Mouse (Mus musculus) myocyte (in vitro differentiated cells): ENCODE data around the gene Gm14137. TPM values are rescaled to one million over a fixed set of nuclear protein-coding genes. Genes with fewer than 3 reads are reported as not detected.

Experiments
- H3K27me3 ChIP-seq: one replicate; pipeline ENCODE4 v1.6.1; 2011; ENCODE audit not compliant: control insufficient read depth, insufficient read depth, insufficient read length
- H3K36me3 ChIP-seq: one replicate; pipeline ENCODE4 v1.6.1; 2011; ENCODE audit not compliant: control insufficient read depth, insufficient read depth
- H3K4me2 ChIP-seq: one replicate; pipeline ENCODE4 v1.6.1; 2011; ENCODE audit warnings: low read depth, control low read depth
- H3K4me3 ChIP-seq: one replicate; pipeline ENCODE4 v1.5.1; 2011; ENCODE audit warnings: mild to moderate bottlenecking, control low read depth, moderate library complexity
- H3K79me2 ChIP-seq: one replicate; pipeline ENCODE4 v1.6.1; 2011; ENCODE audit not compliant: control insufficient read depth, insufficient read depth
- H3ac ChIP-seq: one replicate; pipeline ENCODE4 v1.6.1; 2011; ENCODE audit not compliant: control insufficient read depth, insufficient read length
- CEBPB ChIP-seq: IDR thresholded peaks from 2 replicates; pipeline ENCODE4 v1.6.1; 2011; ENCODE audit warnings: mild to moderate bottlenecking, moderate library complexity; ENCODE audit not compliant: poor library complexity, insufficient read depth, severe bottlenecking
- E2F4 ChIP-seq: IDR thresholded peaks from one replicate; pipeline ENCODE4 v1.6.1; 2011; ENCODE audit warnings: mild to moderate bottlenecking, control low read depth, moderate library complexity; ENCODE audit not compliant: insufficient read depth
- MAX ChIP-seq: IDR thresholded peaks from one replicate; pipeline ENCODE4 v1.6.1; 2011; ENCODE audit warnings: low read depth, mild to moderate bottlenecking, control low read depth
- MYOD1 ChIP-seq, 3 experiments: IDR thresholded peaks; one replicate each; pipeline ENCODE4 v1.6.1; 2011; ENCODE audit warnings: control low read depth in 2 of 3, low read depth in 2 of 3, mild to moderate bottlenecking in 2 of 3, moderate library complexity in 1 of 3; ENCODE audit not compliant: insufficient read length in 2 of 3, control insufficient read depth in 1 of 3
- MYOG ChIP-seq, 3 experiments: IDR thresholded peaks; one replicate each; pipeline ENCODE4 v1.6.1; 2011; ENCODE audit warnings: control low read depth in 2 of 3, low read depth in 2 of 3, mild to moderate bottlenecking in 2 of 3; ENCODE audit not compliant: insufficient read length in 2 of 3, control insufficient read depth in 1 of 3, insufficient read depth in 1 of 3
- POLR2A ChIP-seq: IDR thresholded peaks from one replicate; pipeline ENCODE4 v1.6.1; 2011; ENCODE audit warnings: low read depth, mild to moderate bottlenecking, control low read depth, moderate library complexity; ENCODE audit not compliant: insufficient read length
- POLR2AphosphoS2 ChIP-seq: IDR thresholded peaks from one replicate; pipeline ENCODE4 v1.6.1; 2011; ENCODE audit warnings: low read depth, control low read depth; ENCODE audit not compliant: insufficient read length
- REST ChIP-seq: IDR thresholded peaks from one replicate; pipeline ENCODE4 v1.6.1; 2011; ENCODE audit warnings: mild to moderate bottlenecking, control low read depth, moderate library complexity; ENCODE audit not compliant: insufficient read depth, insufficient read length
- SRF ChIP-seq: IDR thresholded peaks from one replicate; pipeline ENCODE4 v1.6.1; 2011; ENCODE audit warnings: low read depth; ENCODE audit not compliant: control insufficient read depth, insufficient read length
- TCF12 ChIP-seq: IDR thresholded peaks from one replicate; pipeline ENCODE4 v1.6.1; 2011; ENCODE audit warnings: mild to moderate bottlenecking, control low read depth; ENCODE audit not compliant: poor library complexity, insufficient read depth, severe bottlenecking
- TCF3 ChIP-seq: IDR thresholded peaks from one replicate; pipeline ENCODE4 v1.6.1; 2011; ENCODE audit warnings: low read depth, control low read depth; ENCODE audit not compliant: insufficient read length
- USF1 ChIP-seq: IDR thresholded peaks from one replicate; pipeline ENCODE4 v1.6.1; 2011; ENCODE audit warnings: low read depth, mild to moderate bottlenecking, control low read depth, moderate library complexity
- polyA plus RNA-seq: library from polyadenylated mRNA; unstranded; fragments of >200 nt; fragmentation: generic; extraction: Trizol; gene quantifications from one replicate; pipeline ENCODE4 v1.2.1, GENCODE M21; 2012; ENCODE audit warnings: missing spikeins

Gm14137 gene
- polyA plus RNA-seq, 1 experiment: 6.3 TPM

- Histone ChIP-seq H3K4me3 (no peak overlapping the region), H3K36me3 (no peaks in the 10 kb centered on the region), H3K27me3 (no peaks in the 10 kb centered on the region), H3K79me2 (no peaks in the 10 kb centered on the region), H3ac (no peak overlapping the region), H3K4me2 (no peak overlapping the region)
- TF ChIP-seq E2F4 (no peak), MYOD1 (IDR thresholded peaks at IDR 0.05; ENCODE audit: control insufficient read depth in 1 of 3, insufficient read length in 2 of 3, low read depth in 2 of 3) (no peak), POLR2AphosphoS2 (no peak), REST (no peak), SRF (no peak), CEBPB (no peak), MYOG (IDR thresholded peaks at IDR 0.05; ENCODE audit: control insufficient read depth in 1 of 3, insufficient read depth in 1 of 3, insufficient read length in 2 of 3, low read depth in 2 of 3) (no peak), USF1 (no peak), POLR2A (no peak), MAX (no peak), TCF3 (no peak), TCF12 (no peak)
These were observed 11.2 kb upstream of the Gm14137 start for GRCm38 (mm10) chr2:119163135-119163534.

DNA sequence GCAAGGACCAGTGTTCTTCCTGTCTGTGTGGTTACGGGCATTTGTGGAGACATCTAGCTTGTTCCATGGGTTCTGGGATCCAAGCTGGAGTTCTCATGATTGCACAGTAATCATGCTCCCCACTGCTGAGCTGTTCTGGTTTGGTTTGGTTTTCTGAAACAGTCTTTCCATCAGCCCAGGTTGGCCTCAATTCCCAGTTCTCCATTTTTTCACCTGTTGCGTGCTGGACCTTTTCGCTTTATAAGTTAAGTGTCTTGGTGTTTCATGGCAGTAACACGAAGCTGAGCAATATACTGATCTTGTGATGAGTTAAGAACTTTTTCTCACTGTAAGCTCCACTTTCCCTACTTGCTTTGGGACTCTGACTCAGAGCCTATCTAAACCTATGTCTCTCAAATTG is 10.3 kb upstream of the Gm14137 start:
- Histone ChIP-seq H3K4me2 (no peak overlapping the region), H3K79me2 (no peaks in the 10 kb centered on the region), H3K27me3 (no peaks in the 10 kb centered on the region), H3K36me3 (no peaks in the 10 kb centered on the region), H3K4me3 (no peak overlapping the region), H3ac (no peak overlapping the region)
- no peak for TF ChIP-seq E2F4
- no peak for TF ChIP-seq POLR2AphosphoS2
- TF ChIP-seq REST: no peak
- TF ChIP-seq POLR2A: no peak
- TF ChIP-seq TCF12: no peak
- TF ChIP-seq USF1: no peak
- TF ChIP-seq MYOG (IDR thresholded peaks at IDR 0.05; ENCODE audit: control insufficient read depth in 1 of 3, insufficient read depth in 1 of 3, insufficient read length in 2 of 3, low read depth in 2 of 3): no peak
- TF ChIP-seq CEBPB: no peak
- TF ChIP-seq SRF: no peak
- TF ChIP-seq MAX: no peak
- TF ChIP-seq TCF3: no peak
- no peak for TF ChIP-seq MYOD1 (IDR thresholded peaks at IDR 0.05; ENCODE audit: control insufficient read depth in 1 of 3, insufficient read length in 2 of 3, low read depth in 2 of 3)

GRCm38 (mm10) chr2:119165401-119165800 is 8.9 kb upstream of the Gm14137 start:
- no peak overlapping the region for H3K4me2 ChIP-seq
- H3K79me2 ChIP-seq: no peaks in the 10 kb centered on the region
- no peak for TF ChIP-seq SRF
- TF ChIP-seq REST: no peak
- TF ChIP-seq POLR2AphosphoS2: no peak
- no peak for TF ChIP-seq MYOG (IDR thresholded peaks at IDR 0.05; ENCODE audit: control insufficient read depth in 1 of 3, insufficient read depth in 1 of 3, insufficient read length in 2 of 3, low read depth in 2 of 3)
- no peak for TF ChIP-seq POLR2A
- no peak for TF ChIP-seq TCF12
- no peak for TF ChIP-seq MYOD1 (IDR thresholded peaks at IDR 0.05; ENCODE audit: control insufficient read depth in 1 of 3, insufficient read length in 2 of 3, low read depth in 2 of 3)
- TF ChIP-seq TCF3: no peak
- no peak for TF ChIP-seq CEBPB
- no peak for TF ChIP-seq E2F4
- no peak for TF ChIP-seq MAX
- no peak for TF ChIP-seq USF1
- no peak overlapping the region for H3ac ChIP-seq
- no peaks in the 10 kb centered on the region for H3K27me3 ChIP-seq
- H3K36me3 ChIP-seq: no peaks in the 10 kb centered on the region
- no peak overlapping the region for H3K4me3 ChIP-seq

DNA sequence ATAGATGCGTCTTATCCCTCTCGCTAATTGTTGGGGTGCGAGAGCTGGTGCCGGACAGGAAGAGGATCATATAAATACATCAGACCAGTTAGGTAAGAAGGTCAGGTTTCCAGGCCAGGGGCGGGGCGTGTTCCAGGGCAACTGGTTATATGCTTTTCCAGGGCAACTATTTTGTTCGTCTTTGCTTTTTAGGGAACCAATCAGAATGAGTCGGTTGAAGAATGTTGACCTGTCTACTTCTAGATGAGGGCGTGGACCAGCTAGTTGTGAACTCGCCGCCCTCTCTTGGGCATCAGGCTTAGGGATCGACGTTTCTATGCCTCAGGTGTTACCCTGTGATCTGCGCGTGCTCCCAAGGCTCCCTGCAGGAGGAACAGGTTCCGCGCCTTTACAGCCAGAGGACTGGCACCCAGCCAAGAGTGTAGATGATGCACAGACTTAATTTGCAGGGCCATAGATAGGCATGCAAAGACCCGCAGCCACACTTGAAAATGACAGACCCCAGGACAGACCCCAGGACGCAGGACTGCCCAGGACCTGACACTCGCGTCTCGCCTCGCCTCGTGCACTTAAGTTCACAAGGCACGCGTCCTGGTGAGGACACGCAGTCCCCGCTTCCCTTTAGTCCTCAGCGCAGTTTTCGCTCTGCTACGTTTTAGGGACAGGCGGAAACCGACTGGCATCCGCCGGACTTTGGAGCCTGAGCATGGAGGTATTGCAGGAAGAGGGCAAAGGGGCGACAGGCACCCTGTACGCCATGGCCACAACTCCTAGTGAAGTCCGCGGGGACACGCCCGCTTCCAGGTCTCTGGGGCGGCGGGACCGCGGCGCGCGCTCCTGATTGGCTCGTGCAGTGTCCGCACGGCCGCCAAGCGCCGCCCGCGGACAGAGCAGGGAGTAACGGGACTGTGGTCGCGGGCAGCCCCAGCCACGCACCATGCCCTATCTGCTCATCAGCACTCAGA is 7.1 kb upstream of the Gm14137 start, which contains the start of gene Gchfr:
Gchfr (plus strand) TSS at position 873 of the 965 bp plus-strand sequence.
- Histone ChIP-seq H3K27me3 (no peaks in the 10 kb centered on the region), H3ac (peak within 1 kb of the TSS; percentile 14), H3K36me3 (no peaks in the 10 kb centered on the region), H3K4me2 (peak within 1 kb of the TSS; percentile 98), H3K4me3 (peak within 1 kb of the TSS; percentile 47), H3K79me2 (no peaks in the 10 kb centered on the region)
- TF ChIP-seq TCF12 (no peak), MAX (no peak), POLR2A (peak; percentile 73), REST (no peak), MYOG (IDR thresholded peaks at IDR 0.05; ENCODE audit: control insufficient read depth in 1 of 3, insufficient read depth in 1 of 3, insufficient read length in 2 of 3, low read depth in 2 of 3) (no peak), USF1 (no peak), MYOD1 (IDR thresholded peaks at IDR 0.05; ENCODE audit: control insufficient read depth in 1 of 3, insufficient read length in 2 of 3, low read depth in 2 of 3) (no peak), E2F4 (no peak), POLR2AphosphoS2 (peak; percentile 63), SRF (no peak), TCF3 (no peak), CEBPB (no peak)
